Mouse (Mus musculus): ENCODE measurements around the gene Tm4sf1.

Tm4sf1 gene

DNA sequence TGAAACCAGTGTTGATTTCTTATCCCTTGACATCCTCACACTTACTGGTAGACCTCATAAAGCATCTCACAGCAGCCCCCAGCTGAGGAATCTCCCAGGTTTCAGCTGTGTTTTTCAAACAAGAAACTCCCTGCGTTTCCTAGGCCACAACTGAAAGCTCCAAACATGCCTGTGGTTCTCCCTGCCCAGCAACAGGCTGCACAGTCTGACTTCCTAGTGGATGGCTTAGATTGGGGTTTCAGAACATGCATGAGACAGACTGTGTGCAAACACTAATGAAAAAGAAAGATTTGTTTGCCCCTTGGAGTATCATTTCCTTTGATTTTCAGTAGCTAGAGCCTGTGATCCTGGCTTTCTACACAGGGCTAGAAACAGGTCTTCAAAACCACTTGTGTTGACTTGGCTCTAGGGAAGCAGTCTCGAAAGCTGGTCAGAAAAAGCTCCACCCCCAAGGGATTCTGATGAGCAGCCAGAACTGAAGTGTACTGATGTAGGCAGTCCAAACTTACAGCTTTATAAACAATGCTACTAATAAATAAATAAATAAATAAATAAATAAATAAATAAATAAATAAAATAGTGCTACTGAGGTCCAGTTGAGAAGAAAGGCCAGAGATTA, at the start of gene Tm4sf1:
Gene Tm4sf1 (minus strand): TSS at position 68 of the 619 bp plus-strand sequence.
- POLR2A ChIA-PET, result no interaction called here
- CTCF ChIA-PET, result interaction anchor here in 1 of 4 experiments (0.6 kb wide), 1 partner anchor 40 kb away, joined by 7 read pairs; no protein-coding TSS in a partner anchor

DNA sequence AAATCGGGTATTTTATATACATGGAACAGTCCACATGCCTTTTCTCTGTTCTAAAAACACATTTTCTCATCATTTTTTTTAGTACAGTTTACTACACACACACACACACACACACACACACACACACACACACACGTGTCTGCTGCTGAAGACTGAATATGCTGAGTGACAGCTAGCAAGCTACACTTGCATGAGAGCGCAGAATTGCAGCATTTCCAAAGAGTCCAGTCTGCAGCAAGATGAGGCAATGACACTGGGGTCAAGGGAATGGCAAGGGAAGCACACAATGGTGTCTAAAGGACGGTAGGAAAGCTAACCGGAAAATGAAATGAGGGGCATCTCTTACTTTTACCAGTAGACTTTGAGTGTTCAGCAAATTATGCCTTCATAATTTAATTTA, 43.0 kb upstream of the Tm4sf1 start:
- CTCF ChIA-PET, result interaction anchor here in 1 of 4 experiments (0.7 kb wide), 1 partner anchor 291 kb away, joined by 3 read pairs; no protein-coding TSS in a partner anchor

DNA sequence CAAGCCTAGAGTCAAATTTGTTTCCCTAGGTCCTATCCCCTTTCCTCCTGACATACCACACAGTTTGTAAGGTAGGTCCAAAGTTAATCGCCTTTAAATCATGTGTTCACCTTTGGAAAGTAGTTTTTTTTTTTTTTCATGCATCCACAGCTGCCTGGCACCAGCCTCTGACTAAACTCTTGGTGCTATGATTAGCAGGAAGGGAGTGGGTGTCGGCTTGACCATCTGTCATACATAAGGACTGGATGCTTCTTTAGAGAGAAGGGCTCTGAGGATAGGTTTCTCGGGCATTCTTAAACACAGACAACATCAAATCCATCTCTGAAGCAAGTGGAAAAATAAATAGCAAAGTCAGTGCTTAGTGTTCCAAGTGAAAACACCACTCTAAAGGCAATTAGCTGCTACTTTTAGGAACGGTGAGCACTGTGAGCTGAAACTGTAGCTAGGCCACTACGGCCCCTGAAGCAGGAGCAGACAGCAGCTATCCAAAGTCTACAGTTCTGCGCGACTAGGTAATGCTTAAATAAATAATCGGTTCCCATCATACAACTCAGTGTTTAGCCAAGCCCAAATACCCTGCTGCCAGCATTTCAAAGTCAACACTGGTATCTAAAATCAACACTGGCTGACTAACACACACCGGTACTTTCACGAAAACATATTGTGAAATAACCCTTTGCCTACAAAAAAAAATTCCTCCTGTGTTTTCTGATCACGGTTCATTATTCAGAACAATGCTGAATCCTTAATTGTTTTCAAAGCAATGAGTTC, 42.2 kb upstream of the Tm4sf1 start:
- ChIA-PET POLR2A (no interaction called here), CTCF (no interaction called here)

More for the DNA sequence above, 43.0 kb upstream of the Tm4sf1 start:
- POLR2A ChIA-PET, result no interaction called here

DNA sequence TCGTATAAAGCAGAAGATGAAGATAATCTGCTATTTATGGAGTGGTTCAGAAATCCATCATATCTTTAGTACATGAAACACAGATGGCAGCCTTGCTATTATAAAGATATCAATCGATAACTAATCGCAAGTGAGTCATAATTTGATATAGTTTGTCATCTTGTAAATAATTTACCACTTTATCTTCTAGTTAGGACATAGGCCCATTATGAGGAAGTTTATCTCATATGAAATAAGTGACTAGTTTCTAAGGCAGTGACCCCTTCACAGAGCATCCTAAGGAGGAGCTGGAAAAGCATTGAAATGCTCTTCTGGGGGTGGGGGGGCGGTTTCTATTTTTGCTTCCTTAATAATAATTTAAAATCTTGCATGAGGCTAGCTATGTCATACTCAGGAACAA, 41.2 kb upstream of the Tm4sf1 start:
- POLR2A ChIA-PET, result interaction anchor here in 1 of 4 experiments (0.6 kb wide), 1 partner anchor 59 kb away, joined by 3 read pairs; no protein-coding TSS in a partner anchor
- CTCF ChIA-PET, result interaction anchor here in 1 of 4 experiments (0.6 kb wide), 1 partner anchor 8 kb away, joined by 6 read pairs; no protein-coding TSS in a partner anchor

DNA sequence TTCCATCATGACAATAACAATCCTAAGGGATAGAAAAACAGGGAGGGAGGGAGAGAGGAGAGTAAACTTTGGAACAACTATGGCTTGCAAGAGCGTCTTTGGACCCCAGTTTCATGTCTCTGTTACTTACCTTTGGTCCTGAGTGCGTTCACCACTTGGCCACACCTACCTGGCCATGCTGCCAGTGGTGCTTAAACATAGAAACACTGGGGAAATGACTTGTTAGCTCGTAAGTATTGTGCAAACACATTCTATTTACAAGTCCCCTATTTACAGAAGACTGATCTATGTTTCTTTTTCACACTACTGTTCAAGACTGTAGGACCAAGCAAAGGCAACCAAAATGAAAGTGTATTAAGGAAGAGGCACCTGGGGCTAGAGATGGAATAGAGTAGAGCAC, 39.5 kb upstream of the Tm4sf1 start:
- ChIA-PET POLR2A (no interaction called here), CTCF (no interaction called here)

DNA sequence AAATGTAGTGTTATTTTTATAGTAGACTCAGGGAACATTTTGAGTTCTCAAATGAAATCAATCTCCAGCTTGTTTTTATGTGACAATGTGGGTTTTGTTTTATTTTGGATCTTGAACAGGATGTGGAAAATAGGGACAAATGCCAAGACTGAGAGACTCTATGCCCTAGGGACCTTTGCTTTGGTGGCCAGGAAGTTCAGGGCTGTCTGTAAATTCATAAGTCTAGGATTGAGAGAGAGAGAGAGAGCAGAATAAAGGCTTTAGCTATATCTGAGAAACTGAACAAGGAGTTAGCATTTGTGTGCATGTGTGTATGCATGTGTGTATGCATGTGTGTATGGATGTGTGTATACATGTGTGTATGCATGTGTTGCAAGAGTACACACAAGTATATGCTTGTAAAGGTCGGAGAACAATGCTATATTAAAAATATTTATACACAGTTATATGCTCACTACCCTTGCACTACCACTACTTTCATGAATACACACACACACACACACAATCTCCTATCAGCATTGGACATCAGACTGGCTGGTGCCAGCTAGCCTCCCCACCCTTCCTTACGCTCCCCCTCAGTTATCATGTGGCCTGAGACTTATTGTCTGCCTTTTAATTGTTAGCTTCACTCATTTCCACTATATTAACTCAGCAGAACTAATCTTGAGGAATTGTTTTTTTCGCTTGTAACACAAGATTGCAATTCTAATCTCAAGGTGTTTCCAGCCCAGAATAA, 33.5 kb upstream of the Tm4sf1 start:
- ChIA-PET CTCF (interaction anchor here in 1 of 4 experiments (0.5 kb wide), 1 partner anchor 8 kb away, joined by 6 read pairs; no protein-coding TSS in a partner anchor), POLR2A (no interaction called here)

DNA sequence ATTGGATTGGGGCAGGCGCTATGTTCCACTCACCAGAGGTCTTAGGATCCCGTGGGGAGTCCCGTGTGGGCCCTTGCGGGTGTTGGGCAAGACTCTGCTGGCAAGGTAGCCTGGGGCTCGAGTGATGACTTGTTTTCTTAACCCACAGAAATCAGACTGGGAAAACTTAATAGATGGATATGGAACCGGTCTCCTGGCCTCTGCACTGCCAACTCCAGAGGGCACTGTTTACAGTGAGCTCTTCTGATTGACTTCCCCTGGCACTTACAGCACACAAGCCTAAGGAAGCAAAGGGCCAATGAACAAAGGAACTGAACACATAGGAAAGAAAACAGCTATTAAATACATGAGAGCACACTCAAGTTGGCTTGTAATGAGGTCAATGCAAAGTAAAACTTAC, 26.2 kb upstream of the Tm4sf1 start:
- POLR2A ChIA-PET, result no interaction called here

DNA sequence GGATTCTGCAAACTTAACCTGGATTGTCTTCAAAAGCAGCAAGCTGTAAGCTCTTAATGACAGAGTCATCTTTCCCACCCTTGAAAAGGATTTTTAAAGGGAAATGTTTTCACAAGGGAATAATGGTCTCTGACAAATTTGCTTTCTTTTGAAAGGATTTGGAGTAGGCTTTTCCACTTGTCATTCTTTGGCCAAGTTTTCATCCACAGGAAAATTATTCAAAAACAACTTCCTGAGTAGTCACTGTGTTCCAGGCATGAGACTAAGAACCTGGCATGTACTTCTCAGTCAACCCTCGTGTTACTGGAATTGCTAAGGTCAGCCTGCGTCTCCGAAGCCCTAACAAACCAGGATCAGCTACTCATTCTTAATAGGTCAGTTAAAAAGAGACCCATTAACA, 5.3 kb upstream of the Tm4sf1 start:
- ChIA-PET POLR2A (no interaction called here), CTCF (interaction anchor here in 1 of 4 experiments (0.6 kb wide), 1 partner anchor 663 kb away, joined by 3 read pairs; no protein-coding TSS in a partner anchor)

More for the DNA sequence above, 26.2 kb upstream of the Tm4sf1 start:
- CTCF ChIA-PET, result no interaction called here

DNA sequence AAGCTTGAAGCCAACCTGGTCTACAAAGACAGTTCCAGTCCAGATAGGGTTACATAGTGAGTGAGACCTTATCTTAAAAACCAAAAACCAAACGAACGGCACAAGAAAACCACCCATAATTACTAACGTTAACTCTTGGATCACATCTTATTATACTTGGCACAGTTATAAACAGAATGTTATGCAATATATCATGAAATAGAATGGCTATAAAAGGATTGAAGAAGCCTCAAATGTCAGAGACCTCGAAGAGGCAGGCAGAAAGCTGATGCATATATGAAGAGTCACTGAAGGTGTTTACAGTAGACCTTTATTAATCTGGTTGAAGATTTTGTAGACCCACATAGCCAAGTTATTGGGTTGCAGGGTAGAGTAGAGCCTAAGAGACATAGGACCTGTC, 3.8 kb upstream of the Tm4sf1 start:
- ChIA-PET CTCF (no interaction called here), POLR2A (no interaction called here)

DNA sequence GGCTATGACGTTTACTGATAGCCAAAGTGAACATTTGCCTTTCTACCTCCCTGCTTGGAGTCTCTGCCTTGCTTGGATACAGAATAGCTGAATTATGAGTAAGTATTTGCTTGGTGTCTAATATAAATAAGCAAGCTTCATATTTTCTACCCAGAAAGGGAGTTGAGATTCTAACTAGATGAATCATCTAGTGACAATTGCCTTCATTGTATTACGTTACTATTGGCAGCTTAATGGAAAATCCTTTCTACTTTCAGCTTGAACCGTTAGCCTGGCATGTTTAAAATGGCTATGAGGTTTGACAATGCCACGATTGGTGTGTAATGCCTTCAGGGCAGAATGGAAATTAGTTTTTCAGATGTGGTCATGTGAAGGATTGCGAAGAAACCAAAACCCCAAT, 2.7 kb upstream of the Tm4sf1 start:
- CTCF ChIA-PET, result no interaction called here

DNA sequence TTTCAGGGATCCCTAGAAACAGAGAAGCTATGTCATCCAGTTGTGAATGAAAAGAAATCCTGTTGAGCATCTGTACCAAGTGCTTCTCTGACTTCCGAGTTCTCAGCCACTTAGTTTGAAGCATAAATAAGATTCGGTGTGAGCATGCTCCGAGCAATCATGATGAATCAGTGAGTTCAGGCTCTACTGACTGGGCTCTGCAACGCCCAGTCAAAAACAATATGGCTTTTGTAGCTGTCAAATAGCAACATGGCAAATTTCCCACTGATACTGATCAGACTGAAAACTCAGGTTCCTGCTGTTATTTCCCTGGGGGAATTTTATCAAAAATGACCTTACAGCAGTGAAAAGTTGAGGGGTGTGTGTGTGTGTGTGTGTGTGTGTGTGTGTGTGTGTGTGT, 2.3 kb upstream of the Tm4sf1 start:
- CTCF ChIA-PET, result no interaction called here

More for the DNA sequence above, 2.7 kb upstream of the Tm4sf1 start:
- POLR2A ChIA-PET, result interaction anchor here in 1 of 4 experiments (1.1 kb wide), 1 partner anchor 10 kb away, joined by 3 read pairs; no protein-coding TSS in a partner anchor

DNA sequence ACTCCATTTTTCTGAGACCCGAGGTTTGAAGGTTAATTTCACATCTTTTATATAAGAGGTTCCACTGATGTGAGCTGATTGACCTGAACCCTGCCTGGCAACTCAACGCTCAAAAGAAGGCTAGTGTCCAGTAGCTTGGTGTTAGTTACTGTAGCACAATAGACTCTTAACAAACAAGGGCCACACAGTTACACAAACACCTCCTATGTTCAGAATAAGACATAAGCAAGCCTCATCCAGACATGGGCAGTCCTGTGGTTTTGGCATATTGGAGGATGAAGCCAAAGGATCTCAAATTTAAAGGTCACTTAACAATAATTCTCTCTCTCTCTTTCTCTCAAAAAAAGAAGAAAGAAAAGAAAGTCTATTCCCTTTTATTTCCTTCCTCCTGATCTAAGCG, 1.7 kb upstream of the Tm4sf1 start:
- CTCF ChIA-PET, result interaction anchor here in 1 of 4 experiments (0.6 kb wide), 1 partner anchor 387 kb away, joined by 4 read pairs; no protein-coding TSS in a partner anchor
- POLR2A ChIA-PET, result interaction anchor here in 2 of 4 experiments (0.6 to 1.1 kb wide), 3 partner anchors 9 to 757 kb away, joined by 3 to 5 read pairs (median 4); no protein-coding TSS in a partner anchor

More for the DNA sequence above, 2.3 kb upstream of the Tm4sf1 start:
- POLR2A ChIA-PET, result interaction anchor here in 1 of 4 experiments (1.1 kb wide), 1 partner anchor 9 kb away, joined by 3 read pairs; no protein-coding TSS in a partner anchor

DNA sequence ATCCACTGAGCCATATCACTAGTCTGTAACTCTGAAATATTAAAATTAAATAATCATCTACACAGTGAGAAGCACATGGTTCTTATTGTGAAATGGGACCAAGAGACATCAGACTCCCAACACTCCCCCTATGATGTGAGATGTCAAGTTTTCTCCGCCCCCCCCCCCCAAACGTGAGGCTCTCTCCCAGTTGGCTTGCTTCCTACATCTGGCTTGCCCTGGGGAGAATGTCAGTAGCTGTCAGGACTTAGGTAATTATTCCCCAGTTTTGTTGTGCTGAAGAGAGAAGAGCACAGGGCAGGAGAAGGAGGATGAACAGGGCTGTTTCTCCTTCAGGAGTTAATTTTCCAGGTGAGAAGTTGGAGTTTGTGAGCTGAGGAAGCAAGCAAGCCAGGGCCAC, 1.1 kb upstream of the Tm4sf1 start:
- ChIA-PET POLR2A (interaction anchor here in 1 of 4 experiments (0.6 kb wide), 1 partner anchor 758 kb away, joined by 5 read pairs; no protein-coding TSS in a partner anchor), CTCF (interaction anchor here in 1 of 4 experiments (0.6 kb wide), 1 partner anchor 388 kb away, joined by 4 read pairs; no protein-coding TSS in a partner anchor)

DNA sequence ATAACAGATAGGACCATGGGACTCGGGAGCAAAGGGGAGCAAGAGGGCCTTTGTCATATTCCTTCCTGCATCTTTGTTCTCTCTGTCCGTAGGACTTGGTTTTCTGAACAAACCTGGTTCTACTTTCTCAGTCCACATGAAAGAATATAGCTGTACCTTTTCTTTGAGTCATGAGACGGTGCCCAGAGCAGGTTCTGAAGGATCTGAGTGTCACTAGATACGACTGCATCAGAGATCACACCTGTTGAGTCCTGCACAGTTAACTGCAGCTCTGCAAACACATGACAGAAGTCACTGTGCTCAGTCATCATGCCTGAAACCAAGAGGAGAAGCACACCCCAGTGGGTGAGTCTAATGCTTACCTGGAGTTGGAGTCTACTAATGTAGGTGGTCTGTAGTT, 422 bp downstream of the Tm4sf1 start:
- ChIA-PET POLR2A (no interaction called here), CTCF (interaction anchor here in 1 of 4 experiments (0.6 kb wide), 1 partner anchor 41 kb away, joined by 7 read pairs; no protein-coding TSS in a partner anchor)

DNA sequence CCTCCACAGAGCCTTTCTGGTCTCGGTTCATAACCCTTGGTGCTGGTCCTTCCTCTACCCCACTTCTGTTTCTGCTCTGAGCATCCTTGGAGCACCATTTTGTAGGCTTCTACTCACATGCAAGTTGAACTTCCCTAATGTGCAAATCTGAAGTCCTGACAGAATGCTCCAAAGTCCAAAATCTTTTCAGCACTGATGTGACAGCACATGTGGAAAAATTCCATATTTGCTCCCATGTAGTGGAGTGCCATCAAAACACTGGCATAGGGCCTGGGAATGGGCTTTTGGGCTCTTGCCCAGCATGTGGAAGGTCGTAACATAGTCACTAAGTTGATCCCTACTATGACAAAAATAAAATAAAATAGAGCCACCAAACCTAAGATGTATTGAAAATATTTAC, 3.8 kb downstream of the Tm4sf1 start:
- POLR2A ChIA-PET, result no interaction called here
- CTCF ChIA-PET, result no interaction called here

DNA sequence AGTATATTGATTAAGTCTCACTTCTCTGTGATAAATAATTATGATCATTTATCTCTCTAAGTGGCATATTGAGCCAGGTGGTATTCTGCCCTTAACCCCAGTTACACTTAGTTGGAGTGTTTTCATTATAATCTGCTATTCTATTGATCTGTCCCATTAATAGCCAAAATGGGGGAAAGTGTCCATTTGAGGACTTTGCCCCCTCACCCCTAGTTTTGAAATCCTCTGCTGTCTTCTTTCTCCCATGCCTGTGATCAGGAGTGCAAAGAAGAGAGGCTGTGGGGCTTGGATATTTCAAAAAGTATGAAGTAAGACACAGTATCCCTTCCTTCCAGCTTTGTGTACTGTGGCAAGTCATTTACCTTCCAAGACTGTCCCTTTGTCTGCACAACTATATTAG, 5.2 kb downstream of the Tm4sf1 start:
- POLR2A ChIA-PET, result no interaction called here
- CTCF ChIA-PET, result no interaction called here

DNA sequence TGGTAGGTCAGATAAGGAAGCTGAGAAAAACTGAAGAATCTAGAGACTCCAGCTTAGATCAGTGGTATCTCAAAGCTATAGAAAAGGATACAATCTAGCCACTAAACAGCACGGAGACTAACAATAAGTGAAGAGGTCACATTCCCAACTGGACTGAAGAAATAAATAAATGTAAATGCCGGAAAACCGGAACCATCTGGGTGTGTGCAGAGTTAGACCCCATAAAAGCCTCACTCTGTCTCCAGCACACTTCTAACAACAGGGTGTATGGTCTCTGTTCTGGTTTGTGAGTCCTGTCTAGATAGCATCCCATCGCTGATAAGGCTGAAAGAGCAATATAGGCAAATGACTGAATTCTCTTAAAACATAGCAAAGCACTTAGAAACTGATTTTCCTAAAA, 6.2 kb downstream of the Tm4sf1 start:
- ChIA-PET CTCF (interaction anchor here in 1 of 4 experiments (1.0 kb wide), 1 partner anchor 11 kb away, joined by 3 read pairs; no protein-coding TSS in a partner anchor), POLR2A (no interaction called here)

DNA sequence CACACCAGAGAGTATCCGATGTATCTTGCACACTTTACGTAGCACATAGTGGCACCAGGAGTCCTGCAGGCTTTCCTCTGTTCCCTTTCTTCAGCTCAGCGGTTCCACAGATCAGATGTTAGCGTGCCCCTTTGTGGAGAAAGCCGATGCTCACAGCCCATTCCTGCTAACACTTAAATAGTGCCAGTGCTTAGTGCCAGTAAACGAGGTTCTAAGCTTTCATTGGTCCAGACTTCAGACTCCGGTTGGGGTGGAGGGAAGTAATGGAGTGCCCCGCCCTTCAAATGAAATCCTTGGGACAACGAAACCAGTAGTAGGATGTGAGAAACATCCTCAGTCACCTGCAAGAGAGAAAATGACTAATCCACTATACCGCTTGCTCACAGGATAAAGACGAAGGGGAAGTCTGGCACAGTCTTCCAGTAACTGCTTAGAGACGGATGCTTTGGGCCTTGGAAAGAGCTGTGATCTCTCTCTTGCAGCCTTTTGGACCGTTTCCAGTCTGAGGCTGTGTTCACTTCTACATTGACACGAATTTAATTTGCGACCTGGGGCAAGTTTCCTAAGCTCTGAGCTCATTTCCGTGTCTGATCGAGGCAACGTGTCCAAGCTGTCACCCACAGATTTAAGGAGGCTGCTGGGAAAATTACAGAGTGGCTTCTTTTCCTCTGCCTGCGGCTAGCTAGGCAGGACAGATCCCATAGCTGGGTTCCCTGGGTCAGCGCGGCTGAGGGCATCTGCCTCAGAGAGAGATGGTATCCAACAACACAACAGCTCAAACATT, 6.9 kb downstream of the Tm4sf1 start:
- ChIA-PET POLR2A (interaction anchor here in 2 of 4 experiments (0.5 to 1.1 kb wide), 2 partner anchors 9 to 280 kb away, joined by 3 to 5 read pairs; no protein-coding TSS in a partner anchor), CTCF (interaction anchor here in 2 of 4 experiments (1.0 to 1.1 kb wide), 2 partner anchors 10 to 27 kb away, joined by 3 to 7 read pairs; no protein-coding TSS in a partner anchor)
